Mouse (Mus musculus): Measurements from ENCODE around the gene Gbp5. TPM values are rescaled to one million over a fixed set of nuclear protein-coding genes. Genes with fewer than 3 reads are reported as not detected.
"Not testable (repeated sequence)": the region's sequence is repeated elsewhere in the genome, so short reads cannot be mapped to it uniquely, and the experiment has no call there.

The Gbp5 gene
- polyA plus RNA-seq, 1 experiment from 2014 or later = not detected

DNA sequence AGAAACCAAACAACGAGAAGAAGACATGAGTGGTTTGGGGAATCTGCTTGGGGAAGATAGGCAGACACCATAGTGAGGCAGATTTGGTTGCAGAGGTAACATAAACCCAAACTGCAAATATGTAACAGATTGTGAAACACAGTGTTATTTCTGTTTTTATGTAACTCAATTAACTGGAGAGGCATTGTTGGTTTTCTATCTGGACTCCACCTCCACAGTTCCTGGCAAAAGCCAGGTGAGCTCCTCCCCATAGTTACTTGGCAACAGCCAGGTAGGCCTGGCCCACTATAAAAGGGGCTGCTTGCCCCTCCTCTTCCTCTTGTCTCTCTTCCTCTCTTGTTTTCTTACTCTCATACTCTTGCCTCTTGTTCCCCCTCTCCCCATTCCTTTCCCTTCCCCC lies 60.8 kb downstream of the Gbp5 start:
- DNase-seq (ENCODE audit: low spot score) = no peak
- H3K9me3 ChIP-seq = no peaks in the 10 kb centered on the region
- H3K4me1 ChIP-seq = no peaks in the 10 kb centered on the region
- H3K36me3 ChIP-seq = no peaks in the 10 kb centered on the region
- H3K4me3 ChIP-seq = no peak overlapping the region
- WGBS = 80% methylated on average over 1 of the region's 1 CpGs
- no peaks in the 10 kb centered on the region for H3K27me3 ChIP-seq (ENCODE audit: insufficient read depth, poor library complexity, severe bottlenecking)
- no peak overlapping the region for H3K27ac ChIP-seq

DNA sequence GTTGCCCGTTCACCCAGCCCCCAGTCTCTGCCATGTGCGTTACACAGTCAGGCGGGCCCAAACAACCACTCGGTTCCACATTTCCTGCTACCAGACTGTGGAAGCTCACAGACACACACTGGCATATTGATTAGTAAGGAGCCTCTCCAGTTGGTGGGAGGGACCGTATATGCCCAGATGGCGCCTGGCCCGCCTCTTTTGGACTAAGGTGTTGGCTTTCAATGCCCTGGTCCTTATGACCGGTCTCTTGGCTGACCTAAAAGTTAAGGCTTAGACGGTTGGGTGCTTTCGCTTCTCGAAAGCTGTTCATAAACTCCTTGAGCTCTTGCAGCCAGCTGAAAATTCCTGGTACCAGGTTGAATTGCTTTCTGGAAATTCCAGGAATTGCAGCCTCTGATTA lies 61.8 kb downstream of the Gbp5 start:
- Histone ChIP-seq H3K27ac (no peak overlapping the region), H3K36me3 (no peaks in the 10 kb centered on the region), H3K4me1 (no peaks in the 10 kb centered on the region), H3K27me3 (ENCODE audit: insufficient read depth, poor library complexity, severe bottlenecking) (no peaks in the 10 kb centered on the region), H3K4me3 (no peak overlapping the region), H3K9me3 (no peaks in the 10 kb centered on the region)
- 84% methylated on average over 11 of the region's 11 CpGs for WGBS
- DNase-seq (ENCODE audit: low spot score) = no peak

DNA sequence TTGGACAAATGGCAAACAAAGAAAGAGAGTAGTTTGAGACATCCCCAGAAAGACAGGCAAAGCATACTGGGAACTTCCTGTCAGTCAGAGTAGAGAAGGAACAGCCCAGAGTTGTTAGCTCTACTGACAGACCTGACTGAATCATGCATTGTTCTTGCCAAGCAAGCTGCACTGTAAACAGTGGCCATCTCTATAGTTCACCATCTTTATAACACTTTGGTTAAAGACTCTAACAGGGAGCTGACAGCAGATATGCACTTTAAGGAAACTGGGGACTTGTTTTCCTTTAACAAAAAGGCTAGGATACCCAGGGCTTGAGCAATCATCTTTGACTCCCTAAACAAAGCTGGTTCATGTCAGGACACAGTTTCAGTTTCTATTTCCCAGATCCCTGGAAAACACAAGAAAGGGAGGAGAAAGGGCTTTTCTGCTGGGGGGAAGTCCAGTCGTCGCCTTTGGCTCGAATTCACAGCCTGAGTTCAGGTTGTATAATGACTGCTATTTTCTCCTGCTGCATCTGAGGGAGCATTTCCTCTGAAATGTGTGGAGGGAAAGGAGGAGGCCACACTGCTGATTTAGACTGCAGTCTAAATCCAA lies 66.0 kb downstream of the Gbp5 start, which contains the start of gene Gbp3:
Gene Gbp3, plus strand, starts transcription at position 395 of the 597 bp plus-strand sequence.
- no peak for DNase-seq (ENCODE audit: low spot score)
- Histone ChIP-seq H3K4me1 (no peaks in the 10 kb centered on the region), H3K27me3 (ENCODE audit: insufficient read depth, poor library complexity, severe bottlenecking) (no peaks in the 10 kb centered on the region), H3K36me3 (no peaks in the 10 kb centered on the region), H3K27ac (peak within 1 kb of the TSS; percentile 37; the same call in 1 of the 2 replicates), H3K4me3 (peak within 1 kb of the TSS; percentile 56), H3K9me3 (no peaks in the 10 kb centered on the region)
- 30% methylated on average over 3 of the region's 3 CpGs for WGBS

DNA sequence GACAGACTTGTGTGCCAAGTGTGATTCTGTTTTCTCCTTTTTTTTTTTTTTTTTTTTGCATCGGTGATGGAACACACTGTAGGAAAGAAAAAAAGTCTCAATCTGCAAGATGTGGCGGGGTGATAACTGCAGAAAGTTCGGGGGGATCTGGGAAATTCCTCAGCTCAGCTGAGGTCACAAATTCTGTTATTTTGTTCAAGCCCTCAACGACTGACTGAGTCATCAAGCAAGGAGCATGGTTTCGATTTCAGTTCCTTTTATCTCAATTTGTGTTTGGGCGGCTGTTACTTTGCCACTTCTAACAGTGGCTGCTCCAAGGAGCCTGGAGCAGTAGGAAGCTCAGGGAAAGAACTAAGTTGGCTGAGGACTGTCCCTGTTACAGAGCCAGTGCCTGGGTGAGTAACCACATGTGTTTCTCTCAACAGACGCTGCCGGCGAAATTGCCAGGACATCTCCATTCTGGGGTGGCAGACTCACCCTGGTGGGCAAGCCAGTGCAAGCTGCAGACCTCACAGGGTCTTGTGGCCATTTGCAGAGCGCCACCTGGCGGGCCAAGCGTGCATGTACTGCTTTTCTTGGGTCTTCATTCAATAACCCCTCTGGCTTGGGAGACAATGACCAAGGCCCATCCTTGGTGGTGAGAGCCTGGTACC lies 66.6 kb downstream of the Gbp5 start:
- 13% methylated on average over 12 of the region's 12 CpGs for WGBS

DNA sequence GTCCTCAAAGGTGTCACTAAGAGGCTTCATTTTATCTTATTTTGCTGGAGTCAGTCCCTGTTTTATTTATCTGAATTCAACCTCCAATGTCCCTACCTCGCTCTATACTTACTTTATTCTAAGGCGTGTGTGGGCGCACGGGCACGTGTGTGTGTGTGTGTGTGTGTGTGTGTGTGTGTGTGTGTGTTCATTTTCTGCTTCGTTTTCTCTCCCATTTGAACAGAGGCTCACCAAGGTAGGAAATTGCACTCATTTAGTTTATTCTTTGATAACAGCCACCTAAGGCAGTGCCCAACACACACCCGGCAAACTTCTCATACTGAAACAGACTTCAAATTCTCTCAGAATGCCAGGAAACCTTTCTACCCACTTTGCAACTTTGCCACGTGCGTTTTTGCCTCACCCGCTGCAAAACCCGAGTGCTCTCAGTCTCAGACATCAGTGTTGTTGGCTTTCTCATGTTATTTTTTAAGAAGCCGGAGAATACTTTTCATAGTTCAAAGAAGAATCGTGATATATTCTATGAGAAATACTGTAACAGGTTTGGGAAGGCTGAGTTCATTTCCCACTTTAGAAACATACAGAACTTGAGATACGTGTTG lies 67.4 kb downstream of the Gbp5 start:
- Histone ChIP-seq H3K36me3 (no peaks in the 10 kb centered on the region), H3K27me3 (ENCODE audit: insufficient read depth, poor library complexity, severe bottlenecking) (no peaks in the 10 kb centered on the region), H3K4me1 (no peaks in the 10 kb centered on the region), H3K4me3 (no peak overlapping the region), H3K9me3 (no peaks in the 10 kb centered on the region), H3K27ac (no peak overlapping the region)
- 82% methylated on average over 14 of the region's 14 CpGs for WGBS
- DNase-seq (ENCODE audit: low spot score) = no peak

More for the DNA sequence above, 66.6 kb downstream of the Gbp5 start:
- H3K4me3 ChIP-seq = peak overlapping the region; percentile 56
- H3K9me3 ChIP-seq = no peaks in the 10 kb centered on the region
- H3K36me3 ChIP-seq = no peaks in the 10 kb centered on the region
- H3K27me3 ChIP-seq (ENCODE audit: insufficient read depth, poor library complexity, severe bottlenecking) = no peaks in the 10 kb centered on the region
- no peaks in the 10 kb centered on the region for H3K4me1 ChIP-seq
- H3K27ac ChIP-seq = peak overlapping the region; percentile 37; the same call in 1 of the 2 replicates
- DNase-seq (ENCODE audit: low spot score) = peak; percentile 91

DNA sequence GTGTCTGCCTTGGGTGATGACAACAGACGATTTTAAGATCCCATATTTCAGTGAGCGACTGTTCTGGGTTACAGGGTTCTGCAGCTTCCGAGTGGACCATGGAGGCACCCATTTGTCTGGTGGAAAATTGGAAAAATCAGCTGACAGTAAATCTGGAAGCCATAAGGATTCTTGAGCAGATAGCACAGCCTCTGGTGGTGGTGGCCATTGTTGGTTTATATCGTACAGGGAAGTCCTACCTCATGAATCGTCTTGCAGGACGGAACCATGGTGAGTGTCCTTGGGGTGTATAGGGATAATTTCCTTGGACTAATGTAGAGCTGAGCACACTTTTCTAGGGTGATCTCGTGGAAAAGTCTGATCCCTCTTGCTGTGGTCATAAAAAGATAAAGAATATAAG lies 67.9 kb downstream of the Gbp5 start:
- Histone ChIP-seq H3K9me3 (no peaks in the 10 kb centered on the region), H3K4me3 (no peak overlapping the region), H3K36me3 (no peaks in the 10 kb centered on the region), H3K27me3 (ENCODE audit: insufficient read depth, poor library complexity, severe bottlenecking) (no peaks in the 10 kb centered on the region), H3K4me1 (no peaks in the 10 kb centered on the region), H3K27ac (no peak overlapping the region)
- 79% methylated on average over 7 of the region's 7 CpGs for WGBS
- DNase-seq (ENCODE audit: low spot score) = no peak

DNA sequence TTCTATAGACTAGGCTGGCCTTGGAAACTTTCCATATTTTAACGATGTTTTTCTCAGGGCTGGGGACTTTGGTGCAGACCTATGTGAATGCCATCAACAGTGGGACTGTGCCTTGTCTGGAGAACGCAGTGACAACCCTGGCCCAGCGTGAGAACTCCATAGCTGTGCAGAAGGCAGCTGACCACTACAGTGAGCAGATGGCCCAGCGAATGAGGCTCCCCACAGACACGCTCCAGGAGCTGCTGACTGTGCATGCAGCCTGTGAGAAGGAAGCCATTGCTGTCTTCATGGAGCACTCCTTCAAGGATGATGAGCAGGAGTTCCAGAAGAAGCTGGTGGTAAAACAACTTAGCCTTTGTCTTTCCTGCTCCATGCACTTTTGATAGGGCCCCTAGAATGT lies 73.7 kb downstream of the Gbp5 start:
- WGBS = 54% methylated on average over 5 of the region's 5 CpGs
- not testable (repeated sequence) for H3K9me3 ChIP-seq; H3K27me3 ChIP-seq (ENCODE audit: insufficient read depth, poor library complexity, severe bottlenecking); H3K4me3 ChIP-seq; H3K4me1 ChIP-seq; DNase-seq (ENCODE audit: low spot score); H3K36me3 ChIP-seq; H3K27ac ChIP-seq

DNA sequence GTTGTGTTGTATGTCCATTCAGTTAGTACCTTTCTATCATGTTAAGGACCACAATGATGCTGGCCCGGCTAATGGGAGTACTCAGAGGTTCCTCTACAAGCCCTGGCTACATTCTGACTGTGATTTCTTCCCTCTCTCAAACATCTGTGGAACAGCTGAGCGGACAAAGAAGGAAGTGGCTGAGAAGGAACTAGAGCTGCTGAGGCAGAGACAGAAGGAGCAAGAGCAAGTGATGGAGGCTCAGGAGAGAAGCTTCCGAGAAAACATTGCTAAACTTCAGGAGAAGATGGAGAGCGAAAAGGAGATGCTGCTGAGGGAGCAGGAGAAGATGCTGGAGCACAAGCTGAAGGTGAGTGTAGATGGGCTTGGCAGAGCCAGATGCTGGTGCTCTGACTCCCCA lies 77.0 kb downstream of the Gbp5 start:
- Histone ChIP-seq H3K4me3 (no peak overlapping the region), H3K9me3 (no peaks in the 10 kb centered on the region), H3K27ac (no peak overlapping the region), H3K27me3 (ENCODE audit: insufficient read depth, poor library complexity, severe bottlenecking) (no peaks in the 10 kb centered on the region), H3K36me3 (no peaks in the 10 kb centered on the region), H3K4me1 (no peaks in the 10 kb centered on the region)
- 85% methylated on average over 4 of the region's 4 CpGs for WGBS
- DNase-seq (ENCODE audit: low spot score) = no peak

Other genes with a start within 250 kb of the Gbp5 start
- gene Pdlim5, start 98.3 kb upstream of the Gbp5 start, polyA plus RNA-seq (2016; fragmentation: Nextera tagmentation; extraction: Ambion mirVana) = 162 and 264 TPM in 2 replicates
- 0.53 and 1.0 TPM in 2 replicates for gene Gbp7, start 36.4 kb downstream of the Gbp5 start, polyA plus RNA-seq (2016; fragmentation: Nextera tagmentation; extraction: Ambion mirVana)
- gene Gbp3, start 66.0 kb downstream of the Gbp5 start, polyA plus RNA-seq (2016; fragmentation: Nextera tagmentation; extraction: Ambion mirVana) = 0.23 and 0.34 TPM in 2 replicates
- gene Gbp2b, start 100.9 kb downstream of the Gbp5 start, polyA plus RNA-seq (2016; fragmentation: Nextera tagmentation; extraction: Ambion mirVana) = not detected in 2 replicates
- gene Gbp2, start 126.6 kb downstream of the Gbp5 start, polyA plus RNA-seq (2016; fragmentation: Nextera tagmentation; extraction: Ambion mirVana) = 0.32 and 0.53 TPM in 2 replicates
- 10.6 and 11.6 TPM in 2 replicates for gene Kyat3, start 207.1 kb downstream of the Gbp5 start, polyA plus RNA-seq (2016; fragmentation: Nextera tagmentation; extraction: Ambion mirVana)

All from heart, embryonic 10.5 days (tissue).